Mouse (Mus musculus) brain, adult 2 months (tissue): ENCODE measurements around the gene Itsn1.
A peak's percentile ranks its signal among the peaks of the same experiment; 100 is the strongest.

Experiments
- DNase-seq: peaks from one replicate; pipeline ENCODE4 v3.0.0; 2011; ENCODE audit warnings: low read depth, low spot score

Itsn1 gene

GRCm38 (mm10) chr16:91846089-91846741 is 117.1 kb downstream of the Itsn1 start:
- no peak for DNase-seq

GRCm38 (mm10) chr16:91847525-91848225 is 118.6 kb downstream of the Itsn1 start:
- DNase-seq, result peak; percentile 83

- DNase-seq, result peak; percentile 48
Measured at GRCm38 (mm10) chr16:91848505-91848904, 119.4 kb downstream of the Itsn1 start.

- DNase-seq, result no peak
Measured at GRCm38 (mm10) chr16:91848906-91849603, 120.0 kb downstream of the Itsn1 start.

- no peak for DNase-seq
Measured at GRCm38 (mm10) chr16:91850175-91850574, 121.1 kb downstream of the Itsn1 start.

GRCm38 (mm10) chr16:91851456-91852231 is 122.6 kb downstream of the Itsn1 start:
- DNase-seq, result peak; percentile 34

GRCm38 (mm10) chr16:91852753-91853152 is 123.7 kb downstream of the Itsn1 start:
- DNase-seq, result no peak

GRCm38 (mm10) chr16:91853223-91853622 is 124.1 kb downstream of the Itsn1 start:
- no peak for DNase-seq

- DNase-seq, result no peak
Measured at GRCm38 (mm10) chr16:91858695-91859094, 129.6 kb downstream of the Itsn1 start.

GRCm38 (mm10) chr16:91859203-91859602 is 130.1 kb downstream of the Itsn1 start:
- peak; percentile 72 for DNase-seq

- no peak for DNase-seq
Measured at GRCm38 (mm10) chr16:91859958-91860357, 130.9 kb downstream of the Itsn1 start.

- DNase-seq, result no peak
Measured at GRCm38 (mm10) chr16:91860471-91861125, 131.5 kb downstream of the Itsn1 start.

GRCm38 (mm10) chr16:91861784-91862371 is 132.8 kb downstream of the Itsn1 start:
- peak; percentile 49 for DNase-seq

GRCm38 (mm10) chr16:91862836-91863235 is 133.8 kb downstream of the Itsn1 start:
- DNase-seq, result peak; percentile 45

GRCm38 (mm10) chr16:91864646-91865332 is 135.7 kb downstream of the Itsn1 start:
- no peak for DNase-seq

- no peak for DNase-seq
Measured at GRCm38 (mm10) chr16:91865570-91866257, 136.6 kb downstream of the Itsn1 start.

- DNase-seq, result no peak
Measured at GRCm38 (mm10) chr16:91866258-91866634, 137.2 kb downstream of the Itsn1 start.

GRCm38 (mm10) chr16:91867672-91868071 is 138.6 kb downstream of the Itsn1 start:
- peak; percentile 70 for DNase-seq
